Mouse (Mus musculus) pancreas, adult 10 weeks (tissue): ENCODE measurements around the gene 1520401A03Rik. TPM values are rescaled to one million over a fixed set of nuclear protein-coding genes. Genes with fewer than 3 reads are reported as not detected.

Experiments used
- polyA plus RNA-seq: library from polyadenylated mRNA; stranded (reverse); fragments of 350-450 nt; fragmentation: Illumina TruSeq; extraction: RNeasy Lipid Tissue Mini Kit (QIAGEN cat#74804); gene quantifications from one replicate; pipeline ENCODE4 v1.2.3, GENCODE M21; 2015; ENCODE audit warnings: low read depth, low replicate concordance; ENCODE audit not compliant: insufficient read depth

Gene 1520401A03Rik
- not detected for polyA plus RNA-seq

GRCm38 (mm10) chr17:23722376-23723125, at the start of gene 1520401A03Rik:
TSS of gene 1520401A03Rik (minus strand) at chr17:23722783.

GRCm38 (mm10) chr17:23771284-23772218, 49.0 kb upstream of the 1520401A03Rik start, which contains the start of gene Flywch1:
TSS of gene Flywch1 (minus strand) at chr17:23771602.

GRCm38 (mm10) chr17:23745301-23746251, 23.0 kb upstream of the 1520401A03Rik start, which contains the start of gene Kremen2:
TSS of gene Kremen2 (minus strand) at chr17:23745833.

GRCm38 (mm10) chr17:23740598-23741021, 18.0 kb upstream of the 1520401A03Rik start, which contains the start of gene Paqr4:
TSS of gene Paqr4 (minus strand) at chr17:23740867.

GRCm38 (mm10) chr17:23725999-23726757, 3.6 kb upstream of the 1520401A03Rik start, which contains the start of gene Pkmyt1:
TSS of gene Pkmyt1 (plus strand) at chr17:23726336.

GRCm38 (mm10) chr17:23683856-23684672, 38.5 kb downstream of the 1520401A03Rik start, which contains the start of gene Cldn9:
TSS of gene Cldn9 (minus strand) at chr17:23684026.

GRCm38 (mm10) chr17:23679127-23679835, 43.3 kb downstream of the 1520401A03Rik start, which contains the start of gene Cldn6:
TSS of gene Cldn6 (plus strand) at chr17:23679249.

GRCm38 (mm10) chr17:23677236-23677679, 45.3 kb downstream of the 1520401A03Rik start, which contains the start of gene Tnfrsf12a:
TSS of gene Tnfrsf12a (minus strand) at chr17:23677468.

GRCm38 (mm10) chr17:23673424-23674073, 49.0 kb downstream of the 1520401A03Rik start, which contains the start of the genes Hcfc1r1 and Thoc6:
TSS of gene Hcfc1r1 (plus strand) at chr17:23673596.
TSS of gene Thoc6 (minus strand) at chr17:23673882.

GRCm38 (mm10) chr17:23660117-23660875, 62.3 kb downstream of the 1520401A03Rik start, which contains the start of gene Bicdl2:
TSS of gene Bicdl2 (plus strand) at chr17:23660506.

Other genes with a start within 250 kb of the 1520401A03Rik start
- gene Vmn2r117, start 243.1 kb downstream of the 1520401A03Rik start, polyA plus RNA-seq = not detected
- gene Zfp213, start 158.5 kb downstream of the 1520401A03Rik start, polyA plus RNA-seq = 2.1 TPM
- gene Zfp13, start 123.3 kb downstream of the 1520401A03Rik start, polyA plus RNA-seq = 4.2 TPM
- gene Zscan10, start 121.9 kb downstream of the 1520401A03Rik start, polyA plus RNA-seq = not detected
- gene Mmp25, start 77.5 kb downstream of the 1520401A03Rik start, polyA plus RNA-seq = 0.24 TPM
- gene Bicdl2, start 62.3 kb downstream of the 1520401A03Rik start, polyA plus RNA-seq = 2.9 TPM
- 44.8 TPM for gene Hcfc1r1, start 49.2 kb downstream of the 1520401A03Rik start, polyA plus RNA-seq
- 3.1 TPM for gene Thoc6, start 48.9 kb downstream of the 1520401A03Rik start, polyA plus RNA-seq
- gene Tnfrsf12a, start 45.3 kb downstream of the 1520401A03Rik start, polyA plus RNA-seq = 9.0 TPM
- 4.2 TPM for gene Cldn6, start 43.5 kb downstream of the 1520401A03Rik start, polyA plus RNA-seq
- 3.5 TPM for gene Cldn9, start 38.8 kb downstream of the 1520401A03Rik start, polyA plus RNA-seq
- 3.3 TPM for gene Pkmyt1, start 3.6 kb upstream of the 1520401A03Rik start, polyA plus RNA-seq
- gene Paqr4, start 18.1 kb upstream of the 1520401A03Rik start, polyA plus RNA-seq = 5.0 TPM
- gene Kremen2, start 23.1 kb upstream of the 1520401A03Rik start, polyA plus RNA-seq = not detected
- 9.7 TPM for gene Flywch1, start 48.8 kb upstream of the 1520401A03Rik start, polyA plus RNA-seq
- 1.3 TPM for gene Flywch2, start 63.3 kb upstream of the 1520401A03Rik start, polyA plus RNA-seq
- gene Srrm2, start 67.7 kb upstream of the 1520401A03Rik start, polyA plus RNA-seq = 176 TPM
- 116 TPM for gene Elob, start 106.4 kb upstream of the 1520401A03Rik start, polyA plus RNA-seq
- not detected for gene Prss33, start 113.3 kb upstream of the 1520401A03Rik start, polyA plus RNA-seq
- gene Prss32, start 121.1 kb upstream of the 1520401A03Rik start, polyA plus RNA-seq = not detected
- gene Prss41, start 121.4 kb upstream of the 1520401A03Rik start, polyA plus RNA-seq = not detected
- not detected for gene Prss21, start 145.3 kb upstream of the 1520401A03Rik start, polyA plus RNA-seq
- not detected for gene Dcpp1, start 158.1 kb upstream of the 1520401A03Rik start, polyA plus RNA-seq
- gene Dcpp2, start 158.1 kb upstream of the 1520401A03Rik start, polyA plus RNA-seq = not detected
- not detected for gene Dcpp3, start 194.7 kb upstream of the 1520401A03Rik start, polyA plus RNA-seq
- not detected for gene Sbp, start 218.9 kb upstream of the 1520401A03Rik start, polyA plus RNA-seq
- not detected for gene Sbpl, start 232.5 kb upstream of the 1520401A03Rik start, polyA plus RNA-seq